Mouse (Mus musculus): ENCODE data around the gene Rtn2.

DNA sequence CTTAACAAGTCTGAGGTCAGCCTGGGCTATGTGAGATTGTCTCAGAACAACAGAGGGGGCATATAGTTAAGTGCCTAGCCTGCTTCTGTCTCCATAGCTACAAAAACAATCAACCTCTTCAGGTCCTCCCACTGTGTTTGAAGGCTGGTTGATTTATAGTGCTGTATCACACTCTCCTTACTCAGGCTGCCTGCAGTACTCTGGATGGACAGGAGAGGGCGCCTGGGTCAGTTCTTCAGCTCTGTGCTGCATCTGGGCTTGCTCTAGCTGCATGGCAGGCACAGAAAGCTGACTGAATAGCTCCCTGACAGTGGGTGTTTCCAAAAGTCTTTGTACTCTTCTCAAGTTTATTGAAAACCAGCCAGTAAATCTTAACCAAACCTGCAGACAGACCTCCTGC is 43.0 kb upstream of the Rtn2 start:
- TF ChIP-seq CTCF (IDR thresholded peaks at IDR 0.05; ENCODE audit: low read depth): peak; percentile 98
- no peak for TF ChIP-seq EP300 (IDR thresholded peaks at IDR 0.05; ENCODE audit: low read depth)

Data from liver, postnatal 0 days (tissue).